Mouse (Mus musculus) heart, embryonic 14.5 days (tissue): ENCODE measurements around the gene Rnf38. TPM values are rescaled to one million over a fixed set of nuclear protein-coding genes. Genes with fewer than 3 reads are reported as not detected.

ENCODE experiments used
- ATAC-seq: fragments of 200-750 bp; cut with Nextera tagmentation; 2 replicates; pipeline ENCODE4 v1.8.0; 2017; ENCODE audit warnings: low read depth, moderate TSS enrichment; ENCODE audit not compliant: insufficient number of reproducible peaks, insufficient read depth, low FRiP score
- H3K27ac ChIP-seq, 2 experiments: fragments of 200-500 bp in 1 of 2; fragments of 300-500 bp in 1 of 2; sonication (generic) in 1 of 2; replicated peaks in 1 of 2; 2 replicates each; pipeline ENCODE4 v1.5.1; 2012 to 2014; ENCODE audit warnings: low read depth in 2 of 2, low read length in 2 of 2, control low read depth in 1 of 2, mild to moderate bottlenecking in 1 of 2, mixed read lengths in 1 of 2; ENCODE audit not compliant: control insufficient read depth in 1 of 2, insufficient read depth in 1 of 2
- H3K27me3 ChIP-seq: fragments of 300-500 bp; sonication (generic); 2 replicates; pipeline ENCODE4 v1.6.1; 2014; ENCODE audit warnings: mild to moderate bottlenecking, low read length, control low read depth; ENCODE audit not compliant: control insufficient read depth, insufficient read depth
- H3K36me3 ChIP-seq: fragments of 300-500 bp; sonication (generic); 2 replicates; pipeline ENCODE4 v1.6.1; 2014; ENCODE audit warnings: mild to moderate bottlenecking, control low read depth, low read length, mixed read lengths; ENCODE audit not compliant: control insufficient read depth, insufficient read depth
- H3K4me1 ChIP-seq, 2 experiments: fragments of 200-500 bp in 1 of 2; fragments of 300-500 bp in 1 of 2; sonication (generic) in 1 of 2; 2 replicates each; pipeline ENCODE4 v1.6.1; 2012 to 2014; ENCODE audit warnings: low read length in 2 of 2, control low read depth in 1 of 2, mixed read lengths in 1 of 2; ENCODE audit not compliant: control insufficient read depth in 2 of 2, insufficient read depth in 2 of 2
- H3K4me2 ChIP-seq: fragments of 300-500 bp; sonication (generic); 2 replicates; pipeline ENCODE4 v1.6.1; 2014; ENCODE audit warnings: mild to moderate bottlenecking, low read length
- H3K4me3 ChIP-seq, 2 experiments: fragments of 200-500 bp in 1 of 2; fragments of 300-500 bp in 1 of 2; sonication (generic) in 1 of 2; 2 replicates each; pipeline ENCODE4 v1.5.1; 2012 to 2014; ENCODE audit warnings: low read length in 2 of 2, mild to moderate bottlenecking in 2 of 2, control low read depth in 1 of 2, low read depth in 1 of 2, moderate library complexity in 1 of 2; ENCODE audit not compliant: control insufficient read depth in 1 of 2, insufficient read depth in 1 of 2
- H3K9ac ChIP-seq: fragments of 300-500 bp; sonication (generic); 2 replicates; pipeline ENCODE4 v1.6.1; 2014; ENCODE audit warnings: mild to moderate bottlenecking, low read length
- H3K9me3 ChIP-seq: fragments of 300-500 bp; sonication (generic); 2 replicates; pipeline ENCODE4 v1.6.1; 2016; ENCODE audit warnings: low read length, control low read depth; ENCODE audit not compliant: control insufficient read depth
- WGBS: fragments of 180-500 bp; shearing (Covaris S2); extraction: QIAGEN DNeasy Blood & Tissue Kit; methylation state at CpG from one replicate; pipeline ENCODE4 v1.1.7; 2014; 5-methylcytosine and 5-hydroxymethylcytosine counted together
- microRNA-seq: library from miRNA; unstranded; fragments of <30 nt; microRNA quantifications from one replicate; pipeline ENCODE4, GENCODE M21; 2016
- polyA plus RNA-seq: library from polyadenylated mRNA; unstranded; fragments of >200 nt; fragmentation: Nextera tagmentation; extraction: Ambion mirVana; gene quantifications from 2 replicates; pipeline ENCODE4 v1.2.1, GENCODE M21; 2014

Gene Rnf38
- polyA plus RNA-seq, 1 experiment from 2014 or later = 24.3 TPM

DNA sequence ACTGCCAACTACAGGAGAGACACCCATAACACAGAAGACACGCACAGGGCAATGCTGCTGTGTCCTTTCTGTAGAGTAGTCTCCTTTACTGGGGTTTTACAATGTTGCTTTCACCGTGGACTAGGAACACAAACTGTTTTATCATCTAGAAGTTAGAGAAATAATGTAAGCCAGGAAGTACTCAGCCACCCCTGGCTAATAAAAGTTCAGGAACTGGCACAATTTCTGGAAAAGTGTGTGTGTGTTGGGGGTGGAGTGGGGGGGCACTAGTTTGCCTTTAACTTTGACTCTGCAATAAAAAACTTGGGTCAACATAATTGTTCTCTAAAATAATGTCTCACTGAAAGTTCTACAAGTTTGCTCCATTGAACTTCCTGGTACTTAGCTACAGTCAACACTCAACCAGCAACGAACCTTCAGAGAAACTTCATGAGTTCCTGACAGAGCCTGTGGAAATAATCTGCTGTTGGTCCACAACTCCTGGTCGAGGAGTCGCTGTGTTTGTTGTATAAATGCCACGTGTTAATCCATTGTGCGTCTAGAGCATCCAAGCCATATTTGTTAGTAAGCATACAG lies 155.1 kb downstream of the Rnf38 start:
- Histone ChIP-seq H3K4me1 (no peaks in the 10 kb centered on the region; a peak in 1 of 4 replicates), H3K9ac (no peak overlapping the region), H3K4me2 (no peak overlapping the region), H3K9me3 (no peaks in the 10 kb centered on the region), H3K27ac (no peak overlapping the region), H3K36me3 (no peaks in the 10 kb centered on the region), H3K4me3 (no peak overlapping the region), H3K27me3 (no peaks in the 10 kb centered on the region)
- no peak for ATAC-seq
- 73% methylated on average over 7 of the region's 7 CpGs for WGBS

Small RNAs within 50 kb of the gene (microRNA-seq; reads per million reads assigned to microRNA genes)
- gene Mir5106 = not detected

Other genes with a start within 250 kb of the Rnf38 start
- gene Clta, start 229.3 kb downstream of the Rnf38 start, polyA plus RNA-seq = 144 and 154 TPM in 2 replicates
- gene Gne, start 149.6 kb downstream of the Rnf38 start, polyA plus RNA-seq = 31.3 and 31.5 TPM in 2 replicates
- gene Melk, start 67.1 kb upstream of the Rnf38 start, polyA plus RNA-seq = 23.1 and 24.8 TPM in 2 replicates